Mouse (Mus musculus): Measurements from ENCODE around the gene Mybl2. TPM values are rescaled to one million over a fixed set of nuclear protein-coding genes. Genes with fewer than 3 reads are reported as not detected.
"Not testable (repeated sequence)": the region's sequence is repeated elsewhere in the genome, so short reads cannot be mapped to it uniquely, and the experiment has no call there.

The Mybl2 gene
- total RNA-seq, 2 experiments from 2014 or later: 1.8 to 2.6 TPM

DNA sequence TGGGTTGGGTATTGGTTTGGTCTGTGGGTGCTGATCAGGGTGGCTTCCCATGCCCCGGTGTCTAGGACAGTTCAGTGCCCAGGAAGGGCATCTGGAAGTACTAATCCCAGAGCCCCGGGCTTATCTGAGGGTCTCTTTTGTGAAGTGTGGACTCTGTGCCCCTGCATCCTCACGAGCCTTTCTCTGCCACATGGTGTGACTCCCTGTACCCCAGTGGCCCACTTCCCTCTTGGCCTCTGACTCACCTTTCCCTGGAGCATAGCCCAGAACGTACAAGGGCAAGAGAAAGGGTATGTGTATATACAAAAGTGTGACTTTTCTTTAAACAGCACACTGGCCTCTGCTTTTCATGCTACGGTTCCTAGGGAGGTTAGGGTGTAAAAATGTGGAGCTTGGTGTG lies 1.2 kb downstream of the Mybl2 start:
- DNase-seq (ENCODE audit: low spot score in 2 of 2): no peak
- Histone ChIP-seq H3K4me3 (no peak overlapping the region), H3K27ac (no peak overlapping the region)
- TF ChIP-seq CTCF (conservative IDR thresholded peaks at IDR 0.05): no peak

- no peak overlapping the region for H3K27ac ChIP-seq
- no peak for DNase-seq (ENCODE audit: low spot score in 2 of 2)
- TF ChIP-seq CTCF (conservative IDR thresholded peaks at IDR 0.05): no peak
- no peak overlapping the region for H3K4me3 ChIP-seq
These were observed 2.1 kb downstream of the Mybl2 start for GRCm38 (mm10) chr2:163056584-163056983.

DNA sequence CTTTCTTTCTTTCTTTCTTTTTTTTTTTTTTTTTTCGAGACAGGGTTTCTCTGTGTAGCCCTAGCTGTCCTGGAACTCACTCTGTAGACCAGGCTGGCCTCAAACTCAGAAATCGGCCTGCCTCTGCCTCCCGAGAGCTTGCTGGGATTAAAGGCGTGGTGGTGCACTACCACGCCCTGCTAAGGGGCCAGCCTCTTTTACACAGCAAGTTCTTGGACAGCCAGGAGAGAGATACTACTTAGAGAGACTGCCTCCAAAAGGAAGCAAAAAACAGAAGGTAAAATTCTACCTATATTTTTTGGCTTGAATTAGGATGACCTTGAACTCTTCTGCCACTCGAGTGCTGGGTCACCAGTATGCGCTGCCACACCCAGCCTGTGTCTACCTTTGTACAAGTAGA lies 4.5 kb downstream of the Mybl2 start:
- not testable (repeated sequence) for H3K27ac ChIP-seq; H3K4me3 ChIP-seq; DNase-seq (ENCODE audit: low spot score in 2 of 2)

- no peak for DNase-seq (ENCODE audit: low spot score in 2 of 2)
- no peak for TF ChIP-seq CTCF (conservative IDR thresholded peaks at IDR 0.05)
- H3K27ac ChIP-seq: no peak overlapping the region
- no peak overlapping the region for H3K4me3 ChIP-seq
These were observed 6.1 kb downstream of the Mybl2 start for GRCm38 (mm10) chr2:163060630-163061029.

DNA sequence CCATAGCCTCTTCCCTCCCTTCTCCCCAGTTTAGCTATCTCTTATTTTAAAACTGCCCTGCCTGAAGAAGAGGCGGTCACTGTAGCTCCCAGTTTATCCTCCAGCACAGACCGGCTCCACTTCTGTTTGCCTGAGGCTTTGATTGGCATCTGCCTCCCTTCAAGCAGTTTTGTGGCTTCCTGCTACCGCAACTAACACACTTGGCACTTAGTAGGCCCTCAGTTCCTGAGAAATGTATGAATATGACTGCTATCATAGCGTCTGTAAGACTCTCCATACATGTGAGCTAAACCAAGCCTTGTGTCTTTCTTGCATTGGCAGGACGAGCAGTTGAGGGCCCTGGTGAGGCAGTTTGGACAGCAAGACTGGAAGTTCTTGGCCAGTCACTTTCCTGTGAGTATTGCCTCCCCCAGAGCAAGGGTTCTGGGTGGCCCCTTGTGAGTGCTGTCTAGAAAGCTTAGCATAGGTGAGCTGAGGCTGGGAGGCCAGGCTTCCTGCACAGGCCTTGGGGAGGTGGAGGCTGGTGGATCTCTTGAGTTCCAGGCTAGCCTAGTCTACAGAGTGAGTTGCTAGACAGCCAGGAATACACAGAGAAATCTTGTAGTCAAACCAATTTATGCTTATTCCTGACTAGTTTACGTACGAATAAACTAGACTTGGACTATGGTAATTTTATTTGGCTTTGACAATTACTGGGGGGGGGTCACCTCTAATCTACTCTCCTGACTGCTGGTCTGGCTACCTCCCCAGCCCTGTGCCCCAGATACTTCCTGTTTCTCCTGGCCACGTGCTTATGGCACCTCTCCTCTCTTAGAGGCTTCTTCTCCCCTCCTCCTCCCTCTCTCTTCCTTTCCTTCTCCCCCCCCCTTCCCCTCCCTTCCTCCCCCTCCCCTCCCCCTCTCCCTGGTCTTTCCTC lies 7.0 kb downstream of the Mybl2 start:
- Histone ChIP-seq H3K4me3 (no peak overlapping the region), H3K27ac (no peak overlapping the region)
- no peak for DNase-seq (ENCODE audit: low spot score in 2 of 2)
- TF ChIP-seq CTCF (conservative IDR thresholded peaks at IDR 0.05): no peak

GRCm38 (mm10) chr2:163062119-163062508 lies 7.6 kb downstream of the Mybl2 start:
- DNase-seq (ENCODE audit: low spot score in 2 of 2): no peak
- no peak for TF ChIP-seq CTCF (conservative IDR thresholded peaks at IDR 0.05)

DNA sequence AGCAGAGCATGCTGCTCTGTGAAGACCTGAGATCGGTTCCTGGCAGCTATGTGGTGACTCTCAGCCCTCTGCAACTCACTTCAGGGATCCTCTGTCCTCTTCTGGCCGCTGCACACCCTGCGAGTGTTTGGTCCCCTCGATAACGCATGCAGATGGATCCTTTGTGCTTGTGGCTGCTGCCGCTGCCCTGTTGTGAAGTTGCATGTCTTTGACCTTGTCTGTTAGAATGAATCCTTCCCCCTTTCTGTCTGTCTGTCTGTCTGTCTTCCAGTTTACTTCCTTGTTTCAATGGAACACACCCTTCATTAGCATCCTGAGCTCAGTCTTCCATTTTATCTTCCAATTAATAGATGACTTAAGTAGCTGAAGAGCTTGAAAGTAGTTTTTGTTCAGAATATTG lies 11.8 kb downstream of the Mybl2 start:
- no peak for TF ChIP-seq CTCF (conservative IDR thresholded peaks at IDR 0.05)
- no peak for DNase-seq (ENCODE audit: low spot score in 2 of 2)
- H3K27ac ChIP-seq: no peak overlapping the region
- no peak overlapping the region for H3K4me3 ChIP-seq

More at GRCm38 (mm10) chr2:163062119-163062508, 7.6 kb downstream of the Mybl2 start:
- Histone ChIP-seq H3K4me3 (no peak overlapping the region), H3K27ac (no peak overlapping the region)

DNA sequence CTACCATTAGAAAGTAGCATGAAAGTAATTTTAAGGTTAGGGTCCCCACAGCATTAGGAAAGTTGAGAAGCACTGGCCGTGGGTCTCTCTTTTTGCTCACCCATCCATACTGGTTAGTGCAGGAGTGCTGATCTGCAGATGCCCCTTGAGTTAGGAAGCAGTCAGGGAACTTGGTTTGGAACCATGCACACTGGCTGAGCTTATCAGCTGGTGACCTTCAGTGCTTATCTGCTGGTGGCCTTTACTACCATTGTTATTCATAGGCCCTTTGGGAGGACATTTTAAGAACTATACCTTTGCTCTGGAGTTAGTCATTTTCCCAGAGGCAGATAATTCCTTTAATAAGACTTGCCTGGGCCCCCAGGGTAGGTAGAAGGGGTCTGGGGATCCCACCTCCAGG lies 12.7 kb downstream of the Mybl2 start:
- no peak for TF ChIP-seq CTCF (conservative IDR thresholded peaks at IDR 0.05)
- H3K4me3 ChIP-seq: no peak overlapping the region
- no peak for DNase-seq (ENCODE audit: low spot score in 2 of 2)
- no peak overlapping the region for H3K27ac ChIP-seq

DNA sequence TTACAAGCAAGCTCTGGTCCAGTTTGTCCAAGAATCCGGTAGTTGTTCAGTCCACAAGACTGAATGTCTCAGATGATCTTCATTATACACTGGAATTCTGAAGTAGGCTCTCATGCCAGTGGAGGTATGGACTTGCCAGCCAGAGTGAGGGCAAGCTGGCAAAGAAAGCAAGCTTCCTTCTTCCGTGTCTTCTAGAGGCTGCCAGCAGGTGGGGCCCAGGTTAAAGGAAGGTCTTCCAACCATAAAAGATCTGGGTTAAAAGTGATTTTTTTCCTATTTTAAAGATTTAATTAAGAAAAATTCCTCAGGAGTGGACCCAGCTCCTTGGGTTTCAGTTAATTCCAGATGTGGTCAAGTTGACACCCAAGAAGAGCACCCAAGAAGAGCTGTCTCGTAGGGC lies 15.7 kb downstream of the Mybl2 start:
- DNase-seq (ENCODE audit: low spot score in 2 of 2): no peak
- Histone ChIP-seq H3K4me3 (no peak overlapping the region), H3K27ac (no peak overlapping the region)
- TF ChIP-seq CTCF (conservative IDR thresholded peaks at IDR 0.05): peak; percentile 36

GRCm38 (mm10) chr2:163071590-163071989 lies 17.1 kb downstream of the Mybl2 start:
- no peak for DNase-seq (ENCODE audit: low spot score in 2 of 2)
- TF ChIP-seq CTCF (conservative IDR thresholded peaks at IDR 0.05): no peak
- no peak overlapping the region for H3K27ac ChIP-seq
- no peak overlapping the region for H3K4me3 ChIP-seq

DNA sequence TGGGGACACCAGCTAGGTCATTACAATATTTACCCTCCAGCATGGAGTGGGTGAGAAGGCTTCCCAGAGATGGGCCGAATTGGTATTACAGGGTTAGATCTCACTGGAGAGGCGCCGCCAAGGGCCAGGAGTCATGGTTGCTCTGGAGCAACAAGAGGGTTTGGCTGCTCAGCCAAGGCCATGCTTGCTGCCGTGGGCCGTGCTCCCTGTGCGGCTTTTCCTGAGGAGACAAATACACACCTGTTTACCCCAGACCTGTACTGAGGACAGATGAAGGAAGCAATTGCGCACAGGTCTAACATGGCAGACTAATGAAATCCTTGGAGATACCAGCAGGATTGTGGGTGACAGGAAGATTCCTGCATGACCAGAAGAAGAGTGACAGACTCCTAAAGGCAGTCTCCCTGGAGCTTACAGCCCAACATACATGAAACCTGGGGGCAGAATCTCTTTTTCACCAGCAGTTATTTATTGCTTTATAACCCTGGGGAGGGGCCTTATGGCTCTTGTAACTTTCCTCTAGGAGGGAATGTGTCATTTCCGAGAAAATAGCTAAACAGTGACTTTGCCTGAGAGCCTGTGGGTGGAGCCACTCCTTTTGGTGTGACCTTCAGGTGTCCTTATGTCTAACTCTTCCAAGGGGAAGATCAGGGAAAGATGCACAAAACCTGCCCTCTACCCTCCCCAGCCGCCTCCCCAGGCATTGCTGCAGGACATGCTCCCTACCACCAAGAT lies 18.7 kb downstream of the Mybl2 start:
- no peak for TF ChIP-seq CTCF (conservative IDR thresholded peaks at IDR 0.05)
- no peak overlapping the region for H3K4me3 ChIP-seq
- DNase-seq (ENCODE audit: low spot score in 2 of 2): no peak
- H3K27ac ChIP-seq: no peak overlapping the region

DNA sequence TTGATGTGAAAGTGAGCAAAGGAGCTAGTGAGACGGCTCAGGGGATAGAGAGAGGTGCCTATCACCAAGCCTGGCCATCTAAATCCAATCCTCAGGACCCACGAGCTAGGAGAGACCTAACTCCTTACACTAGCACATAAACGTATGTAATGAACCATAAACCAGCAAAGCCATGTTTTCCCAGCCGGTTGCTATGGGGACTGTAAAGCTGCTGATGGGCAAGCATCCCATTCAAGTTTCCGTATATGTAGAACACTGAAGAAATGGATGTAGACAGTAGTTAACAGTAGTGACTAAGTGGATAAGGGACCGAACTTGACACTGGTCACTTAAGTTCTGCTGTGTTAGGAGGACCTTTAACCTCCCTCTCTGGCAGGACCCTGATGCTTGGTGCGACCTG lies 19.5 kb downstream of the Mybl2 start:
- Histone ChIP-seq H3K4me3 (no peak overlapping the region), H3K27ac (no peak overlapping the region)
- DNase-seq (ENCODE audit: low spot score in 2 of 2): no peak
- no peak for TF ChIP-seq CTCF (conservative IDR thresholded peaks at IDR 0.05)

- Histone ChIP-seq H3K27ac (no peak overlapping the region), H3K4me3 (no peak overlapping the region)
- no peak for DNase-seq (ENCODE audit: low spot score in 2 of 2)
- no peak for TF ChIP-seq CTCF (conservative IDR thresholded peaks at IDR 0.05)
These were observed 20.3 kb downstream of the Mybl2 start for GRCm38 (mm10) chr2:163074808-163075207.

GRCm38 (mm10) chr2:163075234-163075633 lies 20.7 kb downstream of the Mybl2 start:
- no peak for TF ChIP-seq CTCF (conservative IDR thresholded peaks at IDR 0.05)
- no peak for DNase-seq (ENCODE audit: low spot score in 2 of 2)
- Histone ChIP-seq H3K27ac (no peak overlapping the region), H3K4me3 (no peak overlapping the region)

All from layer of hippocampus, adult 2 months (tissue).